Mouse (Mus musculus) gastrocnemius, postnatal 4 days (tissue): ENCODE measurements around the gene Nfkb2. TPM values are rescaled to one million over a fixed set of nuclear protein-coding genes. Genes with fewer than 3 reads are reported as not detected.

Experiments
- DNase-seq, 2 experiments: peaks; one replicate each; pipeline ENCODE4 v3.0.0; 2021 to 2022; ENCODE audit warnings: low spot score in 2 of 2, mixed read lengths in 2 of 2
- total RNA-seq, 2 experiments: library from RNA; stranded (reverse); gene quantifications; 2 replicates each; pipeline ENCODE4 v1.2.3; 2021

The Nfkb2 gene
- total RNA-seq, 2 experiments from 2014 or later, result 19.0 to 20.2 TPM

- DNase-seq, result peak in 1 of 2 experiments; percentile 17
Measured at GRCm38 (mm10) chr19:46308303-46308702, 4.2 kb downstream of the Nfkb2 start.

- DNase-seq, result peak; percentile 75 to 90
Measured at GRCm38 (mm10) chr19:46308706-46309435, 4.8 kb downstream of the Nfkb2 start.

DNA sequence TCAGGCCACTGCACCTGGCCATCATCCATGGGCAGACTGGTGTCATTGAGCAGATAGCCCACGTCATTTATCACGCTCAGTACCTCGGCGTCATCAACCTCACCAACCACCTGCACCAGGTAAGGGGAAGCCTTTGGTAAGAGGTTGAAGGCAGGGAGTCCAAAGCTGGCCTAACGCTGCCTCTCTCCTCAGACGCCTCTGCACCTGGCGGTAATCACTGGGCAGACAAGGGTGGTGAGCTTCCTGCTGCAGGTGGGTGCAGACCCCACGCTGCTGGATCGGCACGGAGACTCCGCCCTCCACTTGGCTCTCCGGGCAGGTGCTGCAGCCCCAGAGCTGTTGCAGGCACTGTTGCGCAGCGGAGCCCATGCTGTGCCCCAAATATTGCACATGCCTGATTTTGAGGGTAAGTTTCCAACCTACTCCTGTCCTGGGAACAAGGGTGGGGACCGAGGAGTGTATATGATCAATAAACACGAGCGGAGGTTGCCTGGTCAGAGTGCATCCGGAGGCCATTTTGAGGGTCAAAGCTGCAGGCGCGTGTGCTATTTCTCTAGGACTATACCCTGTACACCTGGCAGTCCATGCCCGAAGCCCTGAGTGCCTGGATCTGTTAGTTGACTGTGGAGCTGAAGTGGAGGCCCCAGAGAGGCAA, 5.7 kb downstream of the Nfkb2 start:
- DNase-seq, result peak in 1 of 2 experiments; percentile 8

- peak in 1 of 2 experiments; percentile 14 for DNase-seq
Measured at GRCm38 (mm10) chr19:46310312-46310865, 6.3 kb downstream of the Nfkb2 start.

DNA sequence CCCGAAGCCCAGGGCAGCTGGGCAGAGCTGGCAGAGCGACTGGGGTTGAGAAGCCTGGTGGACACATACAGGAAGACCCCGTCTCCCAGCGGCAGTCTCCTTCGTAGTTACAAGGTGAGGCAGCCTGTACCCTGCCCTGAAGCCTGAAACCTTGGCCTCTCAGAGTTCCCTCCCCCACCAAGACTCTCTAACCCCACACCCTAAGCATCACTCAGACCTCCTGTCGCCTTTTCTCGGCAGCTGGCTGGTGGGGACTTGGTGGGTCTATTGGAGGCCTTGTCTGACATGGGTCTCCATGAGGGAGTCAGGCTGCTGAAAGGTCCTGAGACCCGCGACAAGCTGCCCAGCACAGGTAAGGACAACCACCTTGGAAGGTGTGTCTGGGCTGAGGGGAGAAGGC, 7.2 kb downstream of the Nfkb2 start:
- DNase-seq, result no peak

DNA sequence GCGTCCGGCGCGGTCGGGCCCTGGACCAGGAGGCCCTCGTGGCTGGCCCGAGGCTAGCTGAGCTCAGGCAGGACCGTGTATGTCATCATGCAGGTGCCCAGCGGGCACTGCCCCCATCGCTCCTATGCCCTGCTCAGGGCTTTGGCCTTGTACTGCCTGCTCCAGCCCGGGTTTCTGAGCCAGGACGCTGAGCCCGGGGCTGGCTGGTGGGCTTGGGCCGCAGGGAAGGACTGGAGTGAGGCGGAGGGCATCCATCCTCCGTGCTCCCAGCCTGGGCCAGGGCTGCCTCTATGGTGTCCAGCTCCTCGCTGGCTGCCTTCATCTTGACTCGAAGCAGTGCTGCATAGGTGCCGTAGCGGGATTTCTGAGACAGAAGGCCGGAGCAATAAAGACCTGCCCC, 8.4 kb downstream of the Nfkb2 start:
- DNase-seq, result peak in 1 of 2 experiments; percentile 8

DNA sequence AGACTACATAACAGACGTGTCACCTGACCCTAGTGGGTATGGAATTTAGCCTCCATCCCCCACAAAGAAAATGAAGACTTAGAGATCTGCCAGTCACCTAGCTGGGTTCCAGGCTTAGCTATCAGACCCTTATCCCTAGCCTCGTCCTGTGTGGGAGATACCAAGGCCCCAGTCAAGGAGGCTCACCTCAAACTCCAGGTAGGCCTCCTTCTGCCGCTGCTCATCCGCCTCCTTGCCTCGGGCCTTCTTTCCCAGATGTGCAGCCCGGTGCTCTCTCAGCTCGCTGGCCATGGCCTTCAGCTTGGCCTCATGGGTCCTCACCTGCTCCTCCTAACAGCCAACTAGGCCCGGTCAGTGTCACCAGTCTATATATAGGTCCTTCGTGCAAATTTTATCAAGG, 9.0 kb downstream of the Nfkb2 start:
- DNase-seq, result peak in 1 of 2 experiments; percentile 6

GRCm38 (mm10) chr19:46313591-46313990, 9.5 kb downstream of the Nfkb2 start:
- DNase-seq, result peak in 1 of 2 experiments; percentile 8

DNA sequence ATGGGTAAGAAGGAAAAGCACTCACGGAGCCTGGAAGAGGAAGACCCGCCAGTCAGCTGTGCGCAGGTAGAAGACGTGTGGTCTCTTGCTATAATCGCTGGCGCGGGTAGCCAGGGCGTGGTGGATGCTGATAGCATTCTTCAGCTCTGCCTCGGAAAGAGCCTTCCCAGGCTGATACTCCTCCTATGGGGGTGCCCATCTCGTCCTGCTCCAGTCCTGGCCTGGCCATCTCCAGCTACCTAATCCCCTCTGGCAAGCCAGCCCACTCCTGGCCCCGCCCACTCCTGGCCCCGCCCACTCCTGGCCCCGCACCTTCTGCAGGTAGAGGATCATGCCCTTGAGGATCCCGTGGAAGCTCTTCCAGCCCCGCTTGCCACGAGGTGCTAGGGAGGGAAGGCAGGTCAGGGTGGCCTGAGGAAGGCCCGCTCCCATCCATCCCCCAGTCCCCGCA, 10.1 kb downstream of the Nfkb2 start:
- peak; percentile 15 to 31 for DNase-seq

DNA sequence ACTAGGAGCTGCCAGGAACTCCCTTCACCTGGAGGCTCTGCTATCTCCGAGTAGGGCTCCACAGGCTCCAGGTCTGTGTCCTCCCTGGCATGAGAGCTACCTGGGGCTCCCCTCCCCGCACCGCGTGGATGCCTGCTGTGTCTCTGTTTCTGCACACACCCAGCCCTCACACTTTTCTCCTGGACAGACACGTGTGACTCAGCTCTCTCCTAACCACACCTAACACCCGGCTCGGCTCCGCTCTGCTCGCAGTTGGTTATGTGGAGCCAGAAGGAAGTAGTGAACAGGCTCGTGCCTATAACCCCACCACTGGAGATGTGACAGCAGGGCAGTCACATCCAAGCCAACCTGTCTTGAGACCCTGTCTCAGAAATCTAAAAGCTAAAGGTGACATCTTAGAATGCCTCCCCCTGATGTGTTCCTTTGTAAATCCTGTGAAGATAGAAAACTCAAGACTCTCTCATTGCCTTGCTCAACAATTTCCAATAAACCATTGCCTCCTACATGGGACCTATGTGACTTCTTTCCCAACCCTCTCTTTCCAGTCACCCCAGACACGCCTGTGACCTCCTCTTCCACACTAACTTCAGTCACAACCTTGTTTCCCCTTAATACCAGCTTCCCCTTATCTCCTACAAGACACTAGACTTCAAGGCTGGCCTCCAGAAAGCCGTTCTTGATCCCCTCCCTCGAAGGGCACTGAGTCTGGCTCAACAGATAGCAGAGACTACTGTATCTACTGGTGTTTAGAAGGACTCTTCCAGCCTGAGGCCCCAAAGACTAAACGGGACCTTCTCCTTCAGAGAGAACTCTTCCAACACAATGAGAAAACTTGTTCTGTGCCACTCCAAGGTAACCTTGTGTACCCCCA, 11.0 kb downstream of the Nfkb2 start:
- DNase-seq, result peak; percentile 6 to 14

- DNase-seq, result no peak
Measured at GRCm38 (mm10) chr19:46315752-46316610, 11.9 kb downstream of the Nfkb2 start.

- DNase-seq, result no peak
Measured at GRCm38 (mm10) chr19:46316846-46317545, 12.9 kb downstream of the Nfkb2 start.

DNA sequence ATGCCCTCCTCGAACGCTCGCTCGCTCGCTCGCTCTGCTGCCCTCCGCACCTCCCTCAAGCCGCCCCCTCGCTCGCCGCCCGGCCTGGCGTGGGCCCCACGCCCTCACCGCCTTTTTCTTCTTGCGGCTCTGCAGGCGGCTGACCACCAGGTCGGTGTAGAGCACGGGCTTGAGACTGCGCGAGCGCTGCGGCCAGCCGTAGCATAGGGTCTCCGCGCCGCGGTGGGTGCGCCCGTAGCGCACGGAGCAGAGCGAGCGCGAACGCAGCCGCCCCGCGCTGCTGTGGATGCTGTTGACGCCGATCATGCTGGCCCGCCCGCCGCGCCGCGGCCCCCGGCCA, 13.4 kb downstream of the Nfkb2 start:
- no peak for DNase-seq

- peak in 1 of 2 experiments; percentile 20 for DNase-seq
Measured at GRCm38 (mm10) chr19:46318031-46318471, 13.9 kb downstream of the Nfkb2 start.

DNA sequence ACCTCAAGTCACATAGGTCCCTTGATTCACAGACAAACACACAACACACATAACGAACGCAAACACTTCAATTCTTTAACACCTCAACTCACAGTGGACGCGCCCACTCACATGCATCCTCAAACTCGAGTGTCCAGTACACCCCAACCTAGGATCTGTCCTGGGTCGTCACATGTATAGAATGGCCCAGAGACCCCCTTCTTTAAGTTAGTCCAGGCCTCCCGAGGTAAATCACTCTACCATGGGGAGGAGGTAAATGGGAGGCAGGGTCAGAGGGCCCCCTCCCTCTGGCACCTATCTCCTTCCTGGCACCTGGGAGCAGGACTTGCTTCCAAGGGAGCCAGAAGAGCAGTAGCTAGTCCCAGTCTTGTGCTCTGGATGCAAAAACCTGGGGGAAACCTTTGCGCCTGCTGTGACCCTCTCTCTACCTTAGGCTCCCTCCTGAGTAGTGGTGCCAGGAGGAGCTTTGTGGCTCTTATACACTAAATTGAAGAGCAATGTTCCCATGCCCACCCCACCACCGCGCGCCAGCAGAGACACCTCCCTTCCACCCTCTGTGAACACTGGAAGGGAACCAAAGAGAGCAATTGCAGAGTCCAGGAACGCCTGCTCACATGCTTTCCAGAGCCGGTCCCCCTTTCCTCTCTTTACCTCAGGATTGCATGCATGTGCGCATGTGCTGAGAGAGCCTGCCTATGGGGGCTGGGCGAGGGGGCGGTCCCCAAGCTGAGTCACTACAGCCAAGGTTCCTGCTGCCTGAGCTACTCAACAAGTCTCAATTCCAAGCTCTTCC, 14.7 kb downstream of the Nfkb2 start:
- peak in 1 of 2 experiments; percentile 19 for DNase-seq

GRCm38 (mm10) chr19:46320076-46320785, 16.1 kb downstream of the Nfkb2 start:
- peak in 1 of 2 experiments; percentile 15 for DNase-seq

DNA sequence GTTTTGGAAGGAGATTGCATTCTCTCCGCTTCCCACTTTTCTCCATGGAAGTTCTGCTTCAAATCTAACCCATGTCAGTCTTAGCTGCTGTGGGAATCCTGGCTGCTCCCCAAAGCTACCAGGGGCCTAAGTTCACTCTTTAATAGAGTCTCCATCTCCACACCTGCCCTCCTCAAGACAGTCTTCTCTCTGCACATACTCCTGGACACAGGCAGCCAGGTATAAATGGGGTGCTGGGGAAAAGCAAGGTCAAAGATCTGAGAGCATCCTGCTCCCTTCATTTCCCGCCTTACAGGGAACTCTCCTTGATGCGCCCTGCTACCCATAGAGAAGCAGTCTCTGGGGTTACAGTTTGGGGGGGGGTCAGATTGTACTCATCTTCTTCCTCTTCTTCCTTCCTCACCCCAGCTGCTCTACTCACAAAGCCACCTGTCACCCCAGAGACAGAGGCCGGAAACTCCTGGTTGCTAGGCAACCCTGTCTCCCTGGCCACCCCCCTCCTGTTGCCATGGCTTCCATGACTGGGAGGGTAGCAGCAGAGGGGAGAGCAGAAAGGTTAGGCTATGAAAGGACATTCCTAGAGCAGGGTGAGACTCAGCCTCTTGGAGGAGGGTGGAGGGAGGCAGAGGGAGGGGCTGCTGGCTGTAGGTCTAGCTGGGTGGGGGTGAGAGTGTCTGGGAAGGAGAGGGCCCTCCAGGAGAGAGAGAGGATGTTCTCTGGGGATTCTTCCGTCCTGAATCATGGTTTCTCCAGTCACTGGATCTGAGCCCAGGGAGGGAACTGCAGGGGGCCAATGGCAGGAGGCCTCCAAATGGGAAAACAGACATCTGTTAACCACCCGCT, 17.2 kb downstream of the Nfkb2 start:
- DNase-seq, result peak in 1 of 2 experiments; percentile 13
